13 mouse cellular contexts compared by ENCODE assay signal in the genomic region with DNA sequence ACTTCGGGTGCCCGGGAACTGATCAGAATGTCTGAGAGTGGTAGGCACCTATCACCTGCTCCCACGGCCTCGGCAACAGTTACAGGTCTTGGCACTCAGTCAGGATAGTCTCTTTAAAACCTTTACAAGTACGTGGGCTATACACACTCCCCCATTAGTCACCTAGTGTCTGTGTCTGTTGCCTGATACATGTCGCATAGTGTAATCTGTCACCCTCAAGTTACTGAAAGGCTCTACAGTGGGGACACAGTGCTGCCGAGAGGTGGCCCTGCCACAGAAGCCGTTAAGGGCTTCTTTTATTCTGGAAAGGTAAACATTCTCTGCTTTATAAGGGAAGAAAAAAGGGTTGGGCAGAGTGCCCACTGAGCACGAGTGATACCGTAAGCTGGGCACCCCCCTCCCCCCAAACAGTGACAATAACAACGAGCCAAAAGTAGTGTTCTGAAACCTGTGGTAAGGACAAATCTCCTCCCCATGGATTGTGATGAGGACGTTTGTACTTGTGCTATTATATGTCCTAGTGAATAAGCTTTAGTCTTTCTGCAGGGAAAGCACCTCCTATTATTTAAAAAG.
"Had no signal": no experiment of that assay in that cellular context is flagged by ENCODE, and none has a peak within 500 bp of the region (broad histone marks: within the 10 kb centered on the region; RNA-seq: fewer than 3 reads in every experiment).

No protein-coding gene starts in this region.

- H3K36me3 ChIP-seq: limb, embryonic 12.5 days; liver, embryonic 13.5 days; midbrain, embryonic 13.5 days; neural tube, embryonic 15.5 days had no signal

- DNase-seq: kidney, adult 18-20 months; kidney, postnatal 10 days; liver; liver, embryonic 13.5 days; right cerebral cortex, adult 18-20 months; right cerebral cortex, postnatal 25 days had no signal

- H3K9ac ChIP-seq: limb, embryonic 12.5 days; liver, embryonic 13.5 days; liver, postnatal 0 days; midbrain, embryonic 13.5 days; neural tube, embryonic 15.5 days had no signal

- ATAC-seq: midbrain, embryonic 13.5 days had no signal

- H3K4me2 ChIP-seq: limb, embryonic 12.5 days; liver, embryonic 13.5 days; midbrain, embryonic 13.5 days; neural tube, embryonic 15.5 days had no signal

- H3K4me3 ChIP-seq: layer of hippocampus, adult 2 months; limb, embryonic 12.5 days; liver, embryonic 13.5 days; midbrain, embryonic 13.5 days; myocyte; neural tube, embryonic 15.5 days had no signal

- H3K9me3 ChIP-seq: limb, embryonic 12.5 days; liver, embryonic 13.5 days; midbrain, embryonic 13.5 days; neural tube, embryonic 15.5 days had no signal

- H3K27me3 ChIP-seq: limb, embryonic 12.5 days; liver, embryonic 13.5 days; midbrain, embryonic 13.5 days; neural tube, embryonic 15.5 days had no signal

- H3K27ac ChIP-seq: layer of hippocampus, adult 2 months; liver, embryonic 13.5 days; midbrain, embryonic 13.5 days; neural tube, embryonic 15.5 days; stomach, postnatal 0 days had no signal
